Mouse (Mus musculus) megakaryocyte, embryonic 14.5 days (primary cell): ENCODE data around the gene Ugt2b37. TPM values are rescaled to one million over a fixed set of nuclear protein-coding genes. Genes with fewer than 3 reads are reported as not detected.
"Not testable (repeated sequence)": the region's sequence is repeated elsewhere in the genome, so short reads cannot be mapped to it uniquely, and the experiment has no call there.

Experiments
- H3K27me3 ChIP-seq: replicated peaks from 2 replicates; pipeline ENCODE3; 2012; ENCODE audit warnings: inconsistent platforms
- H3K36me3 ChIP-seq: replicated peaks from 2 replicates; pipeline ENCODE3; 2012; ENCODE audit warnings: low read length, inconsistent platforms, mixed read lengths
- H3K4me1 ChIP-seq: 2 replicates; pipeline ENCODE4 v1.6.1; 2012; ENCODE audit warnings: inconsistent platforms
- H3K4me3 ChIP-seq: replicated peaks from 2 replicates; pipeline ENCODE3; 2012; ENCODE audit warnings: moderate library complexity, mild to moderate bottlenecking, inconsistent platforms
- H3K9me3 ChIP-seq: 2 replicates; pipeline ENCODE4 v1.6.1; 2012; ENCODE audit warnings: inconsistent platforms
- FLI1 ChIP-seq: IDR thresholded peaks from 2 replicates; pipeline ENCODE4 v1.6.1; 2012; ENCODE audit warnings: low read length, inconsistent platforms, mixed read lengths
- GATA1 ChIP-seq: IDR thresholded peaks from 3 replicates; pipeline ENCODE4 v1.6.1; 2012; ENCODE audit warnings: mixed read lengths, low read length, inconsistent platforms, borderline replicate concordance
- polyA plus RNA-seq: library from polyadenylated mRNA; stranded (reverse); fragments of >175 nt; gene quantifications from 2 replicates; pipeline ENCODE4 v1.2.3, GENCODE M21; 2012; ENCODE audit warnings: low replicate concordance; ENCODE audit not compliant: insufficient read depth

Ugt2b37 gene
- not detected in 2 replicates for polyA plus RNA-seq

DNA sequence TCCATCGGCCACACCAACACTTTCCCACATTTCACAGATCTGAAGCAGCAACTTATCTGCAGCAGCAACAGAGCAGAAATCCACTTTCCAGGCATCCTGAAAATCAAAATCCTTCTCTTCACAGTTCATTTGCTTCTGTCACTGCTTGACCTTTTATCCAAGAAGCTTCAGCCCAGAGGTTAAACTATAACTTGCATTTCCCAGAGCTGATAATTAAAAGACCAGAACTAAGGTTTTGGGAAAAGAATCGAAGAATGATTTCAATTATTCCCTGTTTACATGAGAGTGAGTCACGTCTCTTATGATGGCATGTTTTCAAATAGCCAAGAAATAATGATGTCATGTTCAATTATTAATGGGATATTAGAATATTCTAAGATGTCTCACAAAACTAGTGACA is at the start of gene Ugt2b37:
Gene Ugt2b37, minus strand, starts transcription at position 129 of the 400 bp plus-strand sequence.
- not testable (repeated sequence) for H3K4me3 ChIP-seq, H3K9me3 ChIP-seq, H3K27me3 ChIP-seq, H3K36me3 ChIP-seq, H3K4me1 ChIP-seq

- H3K4me1 ChIP-seq, H3K36me3 ChIP-seq, H3K27me3 ChIP-seq, H3K4me3 ChIP-seq, H3K9me3 ChIP-seq: not testable (repeated sequence)
These were observed 31.6 kb upstream of the Ugt2b37 start for GRCm38 (mm10) chr5:87286180-87286579.

GRCm38 (mm10) chr5:87275986-87276385 is 21.4 kb upstream of the Ugt2b37 start:
- not testable (repeated sequence) for H3K4me1 ChIP-seq, H3K27me3 ChIP-seq, H3K36me3 ChIP-seq, H3K4me3 ChIP-seq
- H3K9me3 ChIP-seq = peaks cover 15% of the 10 kb centered on the region

DNA sequence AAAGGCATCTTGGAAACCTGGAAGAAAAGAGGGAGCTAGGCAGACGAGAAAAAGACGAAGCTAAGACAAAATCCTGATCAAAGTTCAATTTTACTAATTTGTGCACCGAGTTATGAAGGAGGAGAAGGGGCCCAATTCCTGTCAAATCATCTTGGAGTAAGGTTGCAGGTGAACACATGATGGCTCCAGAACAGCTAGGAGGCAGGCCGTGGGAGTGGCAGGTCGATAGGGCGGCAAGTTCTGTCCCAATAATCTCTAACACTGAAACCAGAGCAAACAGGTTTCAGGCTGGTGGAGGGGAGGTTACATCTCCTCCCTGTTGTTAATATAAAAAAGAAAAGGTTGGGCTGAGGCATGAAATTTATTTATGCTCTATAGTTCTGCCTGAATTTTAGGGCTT is 21.0 kb upstream of the Ugt2b37 start:
- no peaks in the 10 kb centered on the region for H3K36me3 ChIP-seq
- H3K4me1 ChIP-seq = no peaks in the 10 kb centered on the region
- TF ChIP-seq GATA1 (no peak), FLI1 (no peak)
- no peak overlapping the region for H3K4me3 ChIP-seq
- H3K9me3 ChIP-seq = peaks cover 15% of the 10 kb centered on the region
- no peaks in the 10 kb centered on the region for H3K27me3 ChIP-seq

- TF ChIP-seq FLI1 (no peak), GATA1 (no peak)
- H3K27me3 ChIP-seq = no peaks in the 10 kb centered on the region
These were observed 1.2 kb upstream of the Ugt2b37 start for GRCm38 (mm10) chr5:87255831-87256230.

GRCm38 (mm10) chr5:87242140-87242539 is 12.5 kb downstream of the Ugt2b37 start:
- H3K4me1 ChIP-seq, H3K36me3 ChIP-seq, H3K4me3 ChIP-seq, H3K27me3 ChIP-seq, H3K9me3 ChIP-seq: not testable (repeated sequence)

More at GRCm38 (mm10) chr5:87255831-87256230, 1.2 kb upstream of the Ugt2b37 start:
- Histone ChIP-seq H3K4me3 (no peak overlapping the region), H3K9me3 (no peaks in the 10 kb centered on the region), H3K4me1 (no peaks in the 10 kb centered on the region), H3K36me3 (no peaks in the 10 kb centered on the region)

- H3K9me3 ChIP-seq, H3K4me1 ChIP-seq: not testable (repeated sequence)
These were observed 58.2 kb downstream of the Ugt2b37 start for GRCm38 (mm10) chr5:87196430-87196829.

More at GRCm38 (mm10) chr5:87196430-87196829, 58.2 kb downstream of the Ugt2b37 start:
- H3K4me3 ChIP-seq, H3K27me3 ChIP-seq, H3K36me3 ChIP-seq: not testable (repeated sequence)

Other genes with a start within 250 kb of the Ugt2b37 start
- gene Ugt2b36, start 162.2 kb downstream of the Ugt2b37 start, polyA plus RNA-seq = not detected in 2 replicates
- gene Ugt2b5, start 114.5 kb downstream of the Ugt2b37 start, polyA plus RNA-seq = not detected in 2 replicates
- not detected in 2 replicates for gene Ugt2a3, start 82.4 kb upstream of the Ugt2b37 start, polyA plus RNA-seq
- gene Ugt2b38, start 169.4 kb upstream of the Ugt2b37 start, polyA plus RNA-seq = not detected in 2 replicates
- not detected in 2 replicates for gene Ugt2a2, start 227.5 kb upstream of the Ugt2b37 start, polyA plus RNA-seq
- gene Gm43638, start 232.0 kb upstream of the Ugt2b37 start, polyA plus RNA-seq = not detected in 2 replicates
- not detected in 2 replicates for gene Ugt2a1, start 236.1 kb upstream of the Ugt2b37 start, polyA plus RNA-seq